Mouse (Mus musculus) left cerebral cortex, adult 2 months (tissue): ENCODE measurements at regions not wholly inside any gene's neighbourhood (a gene's known extent, or its start where the extent isn't known, plus 50 kb on each side); places are given as distances from the start of the nearest gene placed in this dataset.

Source experiments
- DNase-seq, 2 experiments: peaks; one replicate each; pipeline ENCODE4 v3.0.0; 2021 to 2022; ENCODE audit warnings: low spot score in 2 of 2, mixed read lengths in 1 of 2; ENCODE audit errors: extremely low spot score in 1 of 2
- H3K27ac ChIP-seq: fragments of 200-600 bp; 2 replicates; pipeline ENCODE4 v1.8.1; 2022
- H3K4me3 ChIP-seq: fragments of 200-600 bp; 2 replicates; pipeline ENCODE4 v1.8.1; 2022
- CTCF ChIP-seq: fragments of 200-600 bp; IDR thresholded peaks from 2 replicates; pipeline ENCODE4 v1.8.1; 2022; ENCODE audit warnings: antibody characterized with exemption, mild to moderate bottlenecking, moderate library complexity
- intact Hi-C: fragments of 180-260 bp; cut with DNase I; formaldehyde crosslinking; loops from one replicate; pipeline ENCODE4 v1.15.1; 2025
- microRNA-seq, 2 experiments: library from miRNA; unstranded; fragments of <30 nt; microRNA quantifications; one replicate each; pipeline ENCODE4 v1.2.0; 2021

GRCm38 (mm10) chr8:109419029-109419596, 74.7 kb upstream of the Pmfbp1 start:
- intact Hi-C loops: loop anchor here (2.0 to 10.0 kb wide), 5 partner anchors 232 to 1817 kb away; no protein-coding TSS in a partner anchor
- peak in 1 of 2 experiments; percentile 20 for DNase-seq
- H3K27ac ChIP-seq: peak overlapping the region; percentile 88; the same call in 1 of the 2 replicates
- TF ChIP-seq CTCF: no peak
- H3K4me3 ChIP-seq: no peak overlapping the region

- TF ChIP-seq CTCF: no peak
- intact Hi-C loops: no loop called here
- no peak overlapping the region for H3K4me3 ChIP-seq
- no peak for DNase-seq
- no peak overlapping the region for H3K27ac ChIP-seq
These were observed 69.8 kb upstream of the Pmfbp1 start for GRCm38 (mm10) chr8:109424004-109424403.

- intact Hi-C loops: no loop called here
- no peak for DNase-seq
- no peak for TF ChIP-seq CTCF
- Histone ChIP-seq H3K27ac (no peak overlapping the region), H3K4me3 (no peak overlapping the region)
These were observed 65.3 kb upstream of the Pmfbp1 start for GRCm38 (mm10) chr8:109428551-109428950.

GRCm38 (mm10) chr8:109434538-109434937, 59.3 kb upstream of the Pmfbp1 start:
- H3K4me3 ChIP-seq: no peak overlapping the region
- no peak overlapping the region for H3K27ac ChIP-seq
- intact Hi-C loops: no loop called here
- DNase-seq: no peak
- no peak for TF ChIP-seq CTCF

- intact Hi-C loops: no loop called here
- Histone ChIP-seq H3K27ac (no peak overlapping the region), H3K4me3 (no peak overlapping the region)
- no peak for DNase-seq
- no peak for TF ChIP-seq CTCF
These were observed 57.8 kb upstream of the Pmfbp1 start for GRCm38 (mm10) chr8:109436056-109436455.

- H3K27ac ChIP-seq: no peak overlapping the region; the same call in 1 of the 2 replicates
- DNase-seq: peak in 1 of 2 experiments; percentile 33
- intact Hi-C loops: no loop called here
- peak overlapping the region; percentile 40 for H3K4me3 ChIP-seq
- TF ChIP-seq CTCF: no peak
These were observed 56.8 kb upstream of the Pmfbp1 start for GRCm38 (mm10) chr8:109436830-109437567.

- DNase-seq: no peak
- H3K4me3 ChIP-seq: no peak overlapping the region
- TF ChIP-seq CTCF: no peak
- intact Hi-C loops: no loop called here
- no peak overlapping the region for H3K27ac ChIP-seq
These were observed 55.3 kb upstream of the Pmfbp1 start for GRCm38 (mm10) chr8:109438531-109438930.

Small RNA genes in the stretch of these regions (microRNA-seq; reads per million reads assigned to microRNA genes)
- gene Gm23163: 0 reads per million in 2 experiments
